Mouse (Mus musculus) stomach, postnatal 0 days (tissue): Measurements from ENCODE around the gene Hspa1l.

Experiments
- CTCF ChIP-seq: IDR thresholded peaks from 2 replicates; pipeline ENCODE4 v1.5.1; 2016; ENCODE audit warnings: antibody characterized with exemption, low read depth, mild to moderate bottlenecking, moderate library complexity
- EP300 ChIP-seq: optimal IDR thresholded peaks from 2 replicates; pipeline ENCODE3; 2016; ENCODE audit warnings: antibody characterized with exemption

DNA sequence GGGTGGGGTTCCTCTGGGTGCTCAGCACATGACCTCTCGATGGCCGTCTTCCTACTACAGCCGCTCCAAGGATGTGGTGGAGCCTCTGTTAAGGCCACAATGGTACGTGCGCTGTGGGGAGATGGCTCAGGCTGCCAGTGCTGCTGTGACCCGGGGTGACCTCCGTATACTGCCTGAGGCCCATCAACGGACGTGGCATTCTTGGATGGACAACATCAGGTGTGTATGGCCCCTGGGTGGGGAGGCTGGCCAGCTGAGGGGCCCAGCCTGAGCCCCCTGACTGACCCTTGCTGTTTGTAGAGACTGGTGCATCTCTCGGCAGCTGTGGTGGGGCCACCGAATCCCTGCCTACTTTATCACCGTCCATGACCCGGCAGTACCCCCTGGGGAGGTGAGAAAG, 39.9 kb downstream of the Hspa1l start:
- TF ChIP-seq CTCF: no peak
- TF ChIP-seq EP300: no peak
